Mouse (Mus musculus) liver, postnatal 0 days (tissue): ENCODE measurements around the gene Efemp2.

Source experiments
- CTCF ChIP-seq: sonication (generic); IDR thresholded peaks from 2 replicates; pipeline ENCODE4 v1.5.1; 2016; ENCODE audit warnings: antibody characterized with exemption, low read depth
- EP300 ChIP-seq: IDR thresholded peaks from 2 replicates; pipeline ENCODE4 v1.6.1; 2016; ENCODE audit warnings: antibody characterized with exemption, low read depth, mild to moderate bottlenecking

DNA sequence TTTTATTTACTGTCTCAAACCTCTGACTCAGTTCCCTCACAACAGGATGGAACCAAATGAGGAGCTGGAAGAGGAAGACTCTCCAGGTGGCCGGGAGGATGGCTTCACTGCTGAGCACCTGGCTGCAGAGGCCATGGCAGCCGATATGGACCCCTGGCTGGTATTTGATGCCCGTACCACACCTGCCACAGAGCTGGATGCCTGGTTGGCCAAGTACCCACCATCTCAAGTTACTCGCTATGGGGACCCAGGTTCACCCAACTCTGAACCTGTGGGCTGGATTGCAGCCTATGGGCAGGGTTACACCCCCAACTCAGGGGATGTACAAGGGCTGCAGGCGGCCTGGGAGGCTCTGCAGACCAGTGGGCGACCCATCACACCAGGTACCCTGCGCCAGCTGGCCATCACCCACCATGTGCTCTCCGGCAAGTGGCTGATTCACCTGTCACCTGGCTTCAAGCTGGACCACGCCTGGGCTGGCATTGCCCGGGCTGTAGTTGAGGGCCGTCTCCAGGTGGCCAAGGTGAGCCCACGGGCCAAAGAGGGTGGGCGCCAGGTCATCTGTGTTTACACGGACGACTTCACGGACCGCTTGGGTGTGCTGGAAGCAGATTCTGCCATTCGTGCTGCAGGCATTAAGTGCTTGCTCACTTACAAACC is 47.7 kb upstream of the Efemp2 start:
- TF ChIP-seq CTCF: no peak
- no peak for TF ChIP-seq EP300
